Mouse (Mus musculus): ENCODE results near the gene Pard3b.

Pard3b gene

DNA sequence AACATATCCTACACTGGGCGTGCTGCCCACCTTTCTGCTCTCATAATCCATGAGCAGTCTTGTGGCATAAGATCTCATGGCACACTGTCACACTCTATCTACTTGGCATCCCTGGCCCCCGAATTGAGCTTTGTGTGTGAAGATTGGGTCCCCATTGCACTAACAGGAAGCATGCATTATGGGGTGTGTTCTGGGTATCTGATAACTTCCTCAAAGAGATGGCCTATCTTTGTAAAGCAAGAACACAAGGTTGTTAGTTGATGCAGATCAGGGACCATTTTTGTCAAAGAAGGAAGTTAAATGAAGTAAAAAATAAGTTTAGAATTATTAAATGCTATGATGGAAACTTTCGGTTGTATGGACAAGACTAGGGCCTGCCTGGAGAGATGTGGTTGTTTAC, 755.9 kb downstream of the Pard3b start:
- no peak for DNase-seq (ENCODE audit: low spot score)

DNA sequence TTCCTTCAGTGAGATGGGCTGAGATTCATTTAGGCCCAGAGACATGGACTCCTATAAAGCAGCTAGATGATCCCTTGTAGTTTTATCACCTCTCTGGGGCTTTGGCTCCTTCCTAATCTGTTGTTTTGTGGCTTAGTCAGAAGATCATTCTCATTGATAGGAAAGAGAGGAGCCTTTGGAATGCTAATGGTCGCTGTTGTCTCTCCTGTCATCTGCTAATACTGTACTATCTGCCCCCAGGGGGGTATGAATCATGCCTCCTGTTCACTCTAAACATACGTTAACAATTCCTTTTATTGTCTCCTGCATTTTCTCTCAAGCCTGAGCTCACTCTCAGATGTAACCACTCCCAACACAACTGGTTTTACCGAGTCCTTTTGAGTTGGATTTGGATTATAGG, 759.6 kb downstream of the Pard3b start:
- DNase-seq (ENCODE audit: low spot score) = no peak

DNA sequence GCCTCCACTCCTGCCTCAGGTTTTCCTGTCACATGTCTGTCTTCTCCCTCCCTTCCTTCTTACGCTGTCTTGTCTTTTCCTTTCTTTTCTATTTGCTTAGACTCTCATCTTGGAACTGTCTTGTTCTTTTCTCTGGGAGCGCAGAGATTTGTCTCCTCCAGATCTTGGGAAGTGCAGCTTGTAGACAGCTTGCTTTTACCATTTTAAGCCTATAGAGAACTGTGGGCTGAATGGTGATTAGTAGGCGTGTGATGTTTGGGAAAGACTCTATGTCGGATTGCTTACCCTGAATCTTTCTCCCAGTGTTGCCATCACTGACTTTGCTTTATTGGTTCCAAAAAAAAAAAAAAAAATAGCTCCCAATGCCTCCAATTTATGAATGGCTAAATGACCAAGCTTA, 760.1 kb downstream of the Pard3b start:
- DNase-seq (ENCODE audit: low spot score) = no peak

DNA sequence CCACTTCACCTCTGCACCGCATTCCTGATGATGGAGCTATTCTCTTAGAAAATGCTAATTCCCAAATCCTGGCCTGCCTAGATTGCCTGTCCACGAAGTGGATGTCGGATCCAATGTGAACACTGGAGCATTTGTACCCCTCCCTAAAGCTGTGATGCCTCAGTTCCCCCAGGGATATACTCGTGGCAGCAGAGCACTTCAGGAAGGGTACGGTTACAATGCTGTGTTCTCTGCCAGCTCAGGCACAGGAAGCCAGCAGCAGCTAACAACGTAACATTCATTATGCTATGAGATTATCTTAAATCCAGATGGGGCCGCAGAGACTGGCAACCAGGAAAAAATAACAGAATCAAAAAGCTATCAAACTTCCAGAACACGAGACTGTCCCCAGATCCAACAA, 766.4 kb downstream of the Pard3b start:
- no peak for DNase-seq (ENCODE audit: low spot score)

DNA sequence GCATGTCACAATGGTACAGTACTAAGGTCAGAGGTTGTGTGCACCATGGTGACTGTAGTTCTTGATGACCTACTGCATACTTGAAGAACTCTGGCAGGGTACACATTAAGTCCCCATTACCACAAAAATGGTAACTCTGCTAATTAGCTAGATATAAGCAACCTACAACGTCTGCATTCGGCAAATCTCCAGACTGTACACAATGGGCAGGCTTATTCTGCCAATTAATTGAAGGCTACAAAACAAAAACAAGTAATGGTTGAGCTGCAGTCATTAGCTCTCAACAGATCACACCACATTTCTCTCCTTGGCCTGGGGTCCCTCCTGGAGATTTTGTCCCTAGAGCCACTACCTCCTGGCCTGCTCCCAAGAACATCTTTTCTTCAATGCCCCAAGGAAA, 772.7 kb downstream of the Pard3b start:
- no peak for DNase-seq (ENCODE audit: low spot score)

DNA sequence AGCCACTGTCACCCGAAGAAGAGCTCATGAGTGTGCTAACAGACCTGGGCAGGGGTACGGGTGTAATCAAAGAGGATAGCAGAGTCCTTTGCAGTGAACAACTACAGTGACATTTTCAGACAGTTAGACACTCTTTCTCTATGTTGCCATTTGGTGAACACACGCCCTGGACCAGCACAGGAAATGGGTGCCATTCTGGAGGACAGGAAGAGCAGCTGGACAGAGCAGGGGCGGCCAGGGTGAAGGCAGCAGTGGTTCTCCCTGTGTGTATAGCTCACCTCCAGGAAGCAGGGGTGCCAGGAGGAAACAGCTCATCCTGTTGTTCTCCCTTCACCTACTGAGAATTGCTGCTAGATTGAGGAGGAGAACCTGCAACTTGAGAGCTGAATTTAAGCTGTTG, 773.4 kb downstream of the Pard3b start:
- no peak for DNase-seq (ENCODE audit: low spot score)

DNA sequence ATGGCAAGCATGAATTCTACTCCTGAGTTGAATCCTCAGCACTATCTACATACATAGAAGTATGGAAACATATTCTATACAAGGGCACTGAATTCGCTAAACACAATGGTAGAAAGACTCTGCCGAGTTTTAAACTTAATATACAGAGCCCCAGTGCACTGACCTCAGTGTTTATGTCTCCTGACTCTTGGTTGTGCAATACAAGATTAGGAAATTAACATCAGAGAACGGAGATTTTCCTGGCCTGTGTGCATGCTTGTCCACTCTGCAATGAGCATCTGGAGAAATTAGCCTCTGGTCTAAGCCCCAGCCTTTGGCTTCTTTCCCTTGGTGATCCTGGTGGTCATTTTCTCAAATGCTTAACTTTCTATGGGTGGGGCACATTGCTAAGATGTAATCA, 774.4 kb downstream of the Pard3b start:
- no peak for DNase-seq (ENCODE audit: low spot score)

DNA sequence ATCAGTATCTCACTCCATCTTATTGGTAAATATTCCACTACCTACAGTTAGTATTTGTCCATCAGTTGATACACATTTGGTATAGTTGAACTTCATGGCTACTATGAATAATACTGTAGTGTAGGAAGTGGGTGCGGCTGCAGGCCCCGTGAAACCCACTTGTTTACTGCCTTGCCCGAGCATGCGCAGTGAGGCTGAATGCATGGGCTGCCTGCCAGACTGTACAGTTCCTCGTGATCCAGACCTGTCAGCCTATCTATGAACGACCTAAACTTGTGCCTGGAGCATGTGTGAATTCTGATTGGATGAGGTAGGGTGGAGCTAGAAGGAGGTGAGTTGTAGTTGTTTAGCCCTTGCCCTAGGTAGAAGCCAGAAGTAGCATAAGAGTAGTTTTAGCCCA, 775.9 kb downstream of the Pard3b start:
- DNase-seq (ENCODE audit: low spot score) = no peak

DNA sequence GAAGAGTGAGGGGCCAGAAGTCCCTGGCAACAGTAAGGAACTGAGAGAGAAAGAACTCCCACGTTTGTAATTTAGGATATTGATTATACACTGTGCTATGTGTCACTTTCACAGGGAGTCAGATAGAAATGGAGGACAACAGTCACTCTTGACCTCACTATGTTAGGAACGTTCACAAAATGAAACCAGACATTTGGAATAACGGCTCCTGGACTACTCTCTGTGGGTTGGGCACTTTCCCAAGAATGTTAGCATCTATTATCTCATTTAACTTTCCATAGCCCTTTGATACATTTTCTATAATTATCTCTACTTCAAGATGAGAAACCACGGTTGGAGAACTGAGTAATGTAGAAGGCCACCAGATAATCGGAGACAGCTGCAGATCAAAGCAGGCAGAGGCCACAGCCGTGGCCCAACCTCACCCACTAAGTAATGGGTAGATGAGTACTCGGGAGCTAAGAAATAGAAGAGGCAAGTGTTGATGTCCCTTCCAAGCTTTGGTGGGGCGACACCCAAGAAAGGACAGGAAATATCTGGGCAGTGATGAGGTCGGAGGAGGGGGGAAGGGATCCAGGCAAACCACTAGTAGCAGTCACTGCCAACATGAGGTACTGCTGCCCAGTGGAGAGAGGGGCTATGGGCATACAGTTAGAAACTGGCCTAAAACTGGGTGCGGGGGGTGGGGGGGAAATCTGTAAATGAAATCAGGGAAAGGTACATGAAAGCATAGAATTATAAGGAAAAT, 778.2 kb downstream of the Pard3b start:
- no peak for DNase-seq (ENCODE audit: low spot score)

DNA sequence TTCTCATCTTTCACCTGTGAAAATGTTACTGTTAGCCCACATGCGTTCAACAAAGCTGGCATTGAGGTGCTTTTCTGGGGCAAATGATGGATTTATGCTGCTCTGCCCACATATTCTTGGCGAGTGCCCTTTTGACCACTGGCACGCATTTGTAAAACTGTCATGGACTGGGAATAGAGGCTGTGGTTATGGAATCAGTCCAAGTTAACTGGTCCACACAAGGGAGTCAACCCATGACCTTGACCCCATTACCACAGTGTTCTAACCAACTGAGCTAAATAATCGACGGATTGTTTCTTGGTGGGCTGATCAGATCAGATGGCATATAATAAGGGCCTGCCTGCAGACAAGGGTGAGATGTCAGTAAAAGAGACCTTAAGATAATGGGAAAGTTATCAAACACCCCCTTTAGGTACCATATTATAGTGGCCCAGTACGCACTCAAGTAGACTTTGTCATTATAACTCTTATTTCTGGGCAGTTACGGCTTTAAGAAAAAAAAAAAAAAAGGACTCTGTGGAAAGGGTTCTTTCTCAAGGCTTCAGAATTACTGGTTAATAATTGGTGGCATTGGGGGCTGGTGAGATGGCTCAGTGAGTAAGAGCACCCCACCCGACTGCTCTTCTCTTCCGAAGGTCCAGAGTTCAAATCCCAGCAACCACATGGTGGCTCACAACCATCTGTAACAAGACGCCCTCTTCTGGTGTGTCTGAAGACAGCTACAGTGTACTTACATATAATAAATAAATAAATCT, 784.4 kb downstream of the Pard3b start:
- no peak for DNase-seq (ENCODE audit: low spot score)

DNA sequence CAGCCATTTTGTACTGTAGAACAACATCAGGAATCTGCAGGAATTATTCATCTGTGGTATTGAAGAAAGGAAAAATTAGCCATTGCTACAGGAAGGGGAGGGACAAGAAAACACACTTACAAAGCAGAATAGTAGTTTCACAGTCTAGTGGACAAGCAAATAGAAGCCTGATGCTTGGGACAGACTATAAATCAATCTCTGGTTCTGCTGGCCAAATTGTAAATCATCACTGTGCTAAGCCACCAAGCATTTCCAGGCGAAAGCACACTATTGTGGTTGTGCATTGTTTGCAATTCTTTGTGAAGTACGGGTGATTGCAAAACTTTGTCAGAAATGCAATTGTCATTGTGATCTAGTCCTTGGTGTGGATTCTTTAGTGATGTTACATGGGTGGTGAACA, 786.7 kb downstream of the Pard3b start:
- no peak for DNase-seq (ENCODE audit: low spot score)

DNA sequence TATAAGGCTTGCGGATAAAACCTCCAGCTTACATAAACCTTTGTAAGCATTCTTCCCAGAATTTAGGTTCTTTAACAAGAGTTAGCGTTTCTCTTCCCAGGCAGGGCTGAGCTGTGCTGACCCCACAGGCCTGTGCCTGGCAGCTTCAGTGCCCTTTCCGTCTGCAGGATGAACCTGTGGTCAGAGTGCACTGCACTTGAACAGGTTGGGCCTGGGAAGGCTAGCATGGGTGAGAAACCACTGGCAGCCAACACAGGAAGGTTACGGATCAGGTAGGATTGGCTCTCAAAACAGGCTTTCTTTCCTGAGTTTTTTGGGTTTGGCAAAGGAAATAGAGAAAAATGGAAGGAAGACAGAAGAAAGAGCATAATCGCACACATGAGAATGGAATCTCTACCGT, 790.1 kb downstream of the Pard3b start:
- DNase-seq (ENCODE audit: low spot score) = no peak

DNA sequence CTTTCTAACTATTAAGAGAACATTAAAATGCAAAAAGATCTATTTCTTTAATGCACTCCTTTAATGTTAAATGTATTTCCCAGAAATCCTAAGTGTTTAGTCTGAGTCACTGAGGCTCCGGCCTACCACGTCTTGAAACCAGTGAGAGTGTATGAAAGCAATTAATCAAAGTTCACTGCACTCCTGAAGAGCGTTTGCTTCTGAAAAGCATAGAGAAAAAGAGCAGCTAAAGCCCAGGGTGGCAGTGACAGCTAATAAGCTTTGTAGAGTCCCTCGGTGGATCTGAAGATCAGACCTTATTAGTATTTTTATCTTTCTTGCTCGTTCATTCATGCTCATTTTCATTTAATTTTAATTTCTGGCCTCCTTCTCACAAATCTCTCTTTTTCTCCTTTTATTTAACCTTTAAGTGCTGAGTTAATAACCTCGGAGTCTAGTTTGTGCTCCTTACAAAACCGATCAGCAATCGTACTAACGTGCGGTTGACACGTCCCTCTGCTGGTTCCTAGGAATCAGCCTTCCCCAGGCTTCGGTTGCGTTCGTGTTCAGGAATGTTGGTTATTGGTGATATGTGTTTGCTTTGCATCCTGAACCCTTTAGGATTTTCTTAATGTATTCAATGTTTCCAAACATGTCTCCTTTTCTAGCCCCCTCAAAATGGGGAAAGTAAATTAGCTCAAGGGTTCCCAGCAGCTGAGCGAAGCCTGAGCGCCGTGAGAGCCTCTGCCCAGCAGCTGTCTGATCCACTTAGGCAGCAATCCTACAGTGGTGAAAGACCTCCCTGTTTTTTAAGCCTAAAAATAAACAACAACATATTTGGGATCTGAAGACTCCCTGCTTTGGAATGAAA, 790.9 kb downstream of the Pard3b start:
- DNase-seq (ENCODE audit: low spot score) = no peak

DNA sequence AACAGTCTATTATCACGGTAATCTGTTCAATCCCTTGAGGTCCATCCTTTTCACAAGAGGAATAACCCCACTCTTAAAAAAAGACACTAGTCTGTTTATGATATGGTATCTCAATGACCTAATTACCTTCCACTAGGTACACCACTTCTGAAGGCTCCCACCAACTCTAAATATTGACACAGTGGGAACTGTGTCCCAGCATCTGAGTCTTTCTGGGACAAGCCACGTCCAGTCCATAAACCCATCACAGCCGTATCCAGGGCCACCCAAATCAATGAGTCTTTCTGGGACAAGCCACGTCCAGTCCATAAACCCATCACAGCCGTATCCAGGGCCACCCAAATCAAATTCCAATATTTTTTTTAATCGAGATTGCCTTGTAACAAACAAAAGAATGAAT, 792.4 kb downstream of the Pard3b start:
- DNase-seq (ENCODE audit: low spot score) = no peak

DNA sequence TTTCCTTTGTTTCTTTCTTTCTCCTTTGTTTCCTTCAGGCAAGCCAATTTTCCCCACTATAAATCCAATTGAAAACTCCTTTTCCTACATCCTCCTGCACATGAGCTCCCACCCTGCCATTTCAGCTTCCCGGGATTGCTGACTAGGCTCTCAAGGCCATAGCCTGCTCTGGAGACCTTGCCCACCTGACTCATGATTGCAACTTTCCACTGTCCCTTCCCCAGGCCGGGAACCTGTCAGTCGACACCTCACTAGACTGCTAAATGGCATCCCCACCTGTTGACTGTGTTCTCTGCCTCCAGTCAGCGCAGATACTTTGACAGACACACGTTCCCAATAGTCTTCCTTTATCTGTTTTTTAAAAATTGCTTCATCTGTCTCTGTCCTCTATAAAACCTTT, 795.3 kb downstream of the Pard3b start:
- DNase-seq (ENCODE audit: low spot score) = no peak

DNA sequence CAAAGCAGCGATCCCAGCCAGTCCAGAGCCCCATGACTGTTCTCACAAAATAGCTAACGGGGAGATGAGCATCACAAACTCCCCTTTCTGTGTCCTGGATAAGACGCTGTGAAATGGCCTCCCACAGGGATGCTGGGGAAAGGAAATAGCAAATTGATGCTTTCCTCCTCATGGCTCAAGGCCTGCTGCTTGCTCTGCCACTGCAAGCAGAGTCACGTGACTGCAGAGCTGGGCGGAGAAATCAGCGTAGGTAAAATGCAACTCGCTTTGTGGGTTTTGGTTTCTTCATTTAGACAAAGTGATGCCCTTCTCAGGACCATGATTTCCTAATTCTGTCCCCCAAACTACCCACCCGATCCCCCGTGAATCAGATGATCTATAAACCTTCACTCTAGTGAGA, 797.2 kb downstream of the Pard3b start:
- DNase-seq (ENCODE audit: low spot score) = no peak

DNA sequence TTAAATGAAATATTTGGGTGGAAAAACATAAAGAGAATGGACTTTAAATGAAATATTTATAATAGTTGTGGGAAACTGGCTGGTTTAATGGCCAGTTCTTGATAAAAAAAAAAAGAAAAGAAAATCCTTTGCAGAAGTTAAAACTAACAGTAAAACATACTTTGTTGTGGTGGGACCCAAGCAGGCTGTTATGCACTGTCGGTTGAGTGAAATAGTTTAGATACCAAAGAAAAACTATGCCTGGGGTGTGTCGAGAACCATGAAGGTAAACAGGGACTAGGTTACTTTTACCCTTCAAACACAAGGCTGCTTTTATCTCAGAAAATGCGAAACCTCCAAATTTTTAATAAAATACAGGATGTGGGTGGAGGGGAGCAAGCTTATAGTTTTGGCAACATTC, 797.7 kb downstream of the Pard3b start:
- no peak for DNase-seq (ENCODE audit: low spot score)

DNA sequence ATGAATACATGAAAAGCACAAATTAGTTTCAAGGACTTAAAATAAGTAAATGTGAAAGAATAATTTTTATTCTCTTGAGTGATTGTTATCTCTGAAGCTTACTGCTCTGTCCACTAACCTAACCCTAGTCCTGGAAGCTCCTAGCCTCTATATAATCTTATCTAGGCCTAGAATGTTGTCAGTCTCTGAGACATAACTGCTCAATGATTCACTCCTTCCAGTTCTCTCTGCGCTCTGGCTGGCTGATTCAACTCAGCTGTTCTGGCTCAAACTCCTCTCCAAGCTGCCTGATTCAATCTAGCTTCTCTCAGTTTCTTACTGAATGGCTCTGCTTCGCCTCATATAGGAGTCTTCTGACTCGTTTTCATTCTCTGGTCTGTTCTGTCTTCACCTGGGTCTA, 798.9 kb downstream of the Pard3b start:
- no peak for DNase-seq (ENCODE audit: low spot score)

DNA sequence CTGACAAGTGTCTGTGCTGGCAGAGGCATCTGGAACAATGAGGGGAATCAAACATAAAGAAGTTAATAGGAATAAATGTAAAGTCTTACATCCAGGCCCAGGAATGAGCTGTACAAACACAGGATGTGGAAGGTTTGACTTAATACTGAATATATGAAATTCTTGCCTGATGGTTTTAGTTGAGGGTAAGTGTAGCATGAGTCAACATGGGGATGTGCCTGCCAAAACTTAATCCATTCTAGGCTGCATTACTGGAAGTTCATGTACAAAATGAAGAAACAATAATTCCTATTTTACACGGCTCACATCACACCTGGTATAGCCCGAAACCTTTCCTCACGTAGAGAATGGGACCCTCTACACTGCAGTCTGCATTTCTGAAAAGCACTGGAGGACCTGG, 805.8 kb downstream of the Pard3b start:
- DNase-seq (ENCODE audit: low spot score) = no peak

DNA sequence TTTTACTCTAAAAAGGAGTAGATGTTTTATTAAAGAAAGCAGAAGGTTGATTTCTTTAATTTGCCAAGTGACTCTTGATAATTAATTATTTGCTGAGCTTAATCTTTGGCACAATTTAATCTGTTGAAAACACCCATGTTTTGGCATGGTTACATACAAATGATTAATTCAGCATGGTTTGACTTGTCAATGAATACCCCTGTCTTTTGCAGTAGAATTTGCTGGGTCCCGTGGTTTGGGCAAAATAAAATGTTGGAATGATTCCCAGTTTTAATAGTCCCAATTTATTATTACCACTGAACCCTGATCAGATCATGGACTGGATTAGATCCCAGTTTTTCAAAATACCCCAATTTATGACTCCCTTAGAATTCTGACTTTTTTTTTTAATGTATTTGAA, 808.2 kb downstream of the Pard3b start:
- DNase-seq (ENCODE audit: low spot score) = no peak

DNA sequence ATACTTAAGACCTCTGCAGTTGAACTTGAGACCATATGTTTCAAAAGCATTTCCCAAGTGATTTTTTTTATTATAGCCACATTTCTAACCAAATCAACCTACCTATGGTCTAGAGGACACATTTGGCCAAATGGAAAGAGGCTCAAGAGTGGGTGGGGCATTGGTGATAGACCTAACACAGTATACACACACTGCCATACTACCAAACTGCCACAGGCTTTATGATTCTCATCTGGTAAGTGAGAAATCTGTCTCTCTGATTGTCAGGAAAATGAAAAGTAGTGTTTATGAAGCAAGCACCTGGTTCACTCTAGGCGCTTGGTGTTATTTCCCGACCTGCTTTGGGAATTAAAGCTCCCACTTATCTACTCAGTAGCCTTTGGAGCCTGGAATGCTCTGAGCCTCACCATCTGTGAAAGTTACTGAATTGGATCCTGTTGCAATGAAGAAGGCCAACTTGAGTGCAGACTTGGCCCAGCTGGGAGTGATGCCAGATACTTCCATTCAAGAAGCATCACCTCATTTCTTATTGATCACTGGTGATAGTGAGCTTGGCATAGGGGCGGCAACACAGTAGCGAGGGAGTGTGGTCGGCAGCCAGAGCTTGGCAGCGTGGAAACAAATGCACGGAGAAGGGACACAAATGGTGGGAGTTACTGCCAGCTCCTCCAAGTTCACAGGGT, 810.7 kb downstream of the Pard3b start:
- no peak for DNase-seq (ENCODE audit: low spot score)

DNA sequence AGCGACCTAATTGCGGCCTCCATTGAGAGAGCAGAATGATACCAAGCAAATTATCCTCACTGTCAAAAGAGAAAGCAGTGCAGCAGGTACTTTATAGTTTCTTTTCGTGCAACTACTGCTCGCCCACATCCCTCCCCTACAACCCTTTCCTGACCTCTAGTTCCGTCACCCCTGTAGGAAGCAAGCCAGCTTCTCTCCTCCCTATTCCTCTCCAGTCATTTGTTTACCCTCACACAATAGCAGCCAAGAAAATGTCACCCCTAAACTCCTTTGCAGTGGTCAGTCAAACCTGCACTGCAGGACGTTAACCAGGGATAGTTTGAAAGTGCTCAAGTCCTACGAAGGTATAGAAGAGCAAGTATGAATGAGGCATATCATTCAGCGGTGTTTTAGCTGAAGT, 826.9 kb downstream of the Pard3b start:
- no peak for DNase-seq (ENCODE audit: low spot score)
